Mouse (Mus musculus) olfactory bulb, adult 2 months (tissue): ENCODE data around the gene Slc45a1. TPM values are rescaled to one million over a fixed set of nuclear protein-coding genes. Genes with fewer than 3 reads are reported as not detected.
A peak's percentile ranks its signal among the peaks of the same experiment; 100 is the strongest.

ENCODE experiments used
- H3K27ac ChIP-seq: fragments of 200-500 bp; 2 replicates; pipeline ENCODE4 v1.5.1; 2012; ENCODE audit warnings: low read depth, low read length; ENCODE audit not compliant: insufficient read depth
- H3K4me1 ChIP-seq: fragments of 200-500 bp; 2 replicates; pipeline ENCODE4 v1.6.1; 2012; ENCODE audit warnings: low read length; ENCODE audit not compliant: control insufficient read depth, insufficient read depth
- H3K4me3 ChIP-seq: fragments of 200-500 bp; 2 replicates; pipeline ENCODE4 v1.5.1; 2012; ENCODE audit warnings: mild to moderate bottlenecking, low read depth, low read length, moderate library complexity; ENCODE audit not compliant: insufficient read depth
- CTCF ChIP-seq: fragments of 200-500 bp; IDR thresholded peaks from 2 replicates; pipeline ENCODE4 v1.5.1; 2012; ENCODE audit warnings: low read depth, mild to moderate bottlenecking, low read length, moderate library complexity; ENCODE audit not compliant: insufficient read depth
- POLR2A ChIP-seq: fragments of 200-500 bp; IDR thresholded peaks from 2 replicates; pipeline ENCODE4 v1.6.1; 2012; ENCODE audit warnings: mild to moderate bottlenecking, low read depth, low read length, moderate library complexity; ENCODE audit not compliant: insufficient read depth
- WGBS: fragments of 180-500 bp; shearing (Covaris S2); methylation state at CpG from one replicate; pipeline ENCODE4 v1.1.7; 2018; 5-methylcytosine and 5-hydroxymethylcytosine counted together
- polyA plus RNA-seq: library from polyadenylated mRNA; stranded (reverse); fragments of >200 nt; gene quantifications from 2 replicates; pipeline ENCODE4 v1.2.4, GENCODE M21; 2012; ENCODE audit warnings: low replicate concordance; ENCODE audit not compliant: missing spikeins, insufficient read depth, insufficient read length

Gene Slc45a1
- polyA plus RNA-seq, 1 experiment = not detected

DNA sequence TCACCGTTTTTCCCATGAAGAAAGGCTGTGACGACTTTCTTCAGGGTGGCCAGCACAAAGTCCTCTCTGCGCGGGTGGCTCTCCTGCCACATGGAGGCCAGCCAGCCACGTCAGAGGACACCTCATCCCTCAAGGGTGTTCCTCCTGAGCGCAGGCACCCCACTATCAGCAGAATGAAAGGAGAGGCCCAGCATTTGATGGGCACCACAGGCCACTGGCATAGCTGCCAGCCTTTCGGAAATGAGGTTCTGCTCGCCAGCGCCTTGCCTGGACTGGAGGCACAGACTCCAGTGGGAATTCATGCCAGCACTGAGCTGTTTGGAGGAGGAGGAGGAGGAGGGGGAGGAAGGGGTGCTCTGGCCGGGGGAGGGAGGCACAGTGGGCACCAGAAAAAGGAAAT, 16.4 kb downstream of the Slc45a1 start:
- TF ChIP-seq CTCF = no peak
- TF ChIP-seq POLR2A = no peak
- no peak overlapping the region for H3K4me3 ChIP-seq
- 75% methylated on average over 10 of the region's 10 CpGs for WGBS
- peaks cover 5% of the 10 kb centered on the region; the same call in 1 of the 2 replicates for H3K4me1 ChIP-seq
- H3K27ac ChIP-seq = no peak overlapping the region

DNA sequence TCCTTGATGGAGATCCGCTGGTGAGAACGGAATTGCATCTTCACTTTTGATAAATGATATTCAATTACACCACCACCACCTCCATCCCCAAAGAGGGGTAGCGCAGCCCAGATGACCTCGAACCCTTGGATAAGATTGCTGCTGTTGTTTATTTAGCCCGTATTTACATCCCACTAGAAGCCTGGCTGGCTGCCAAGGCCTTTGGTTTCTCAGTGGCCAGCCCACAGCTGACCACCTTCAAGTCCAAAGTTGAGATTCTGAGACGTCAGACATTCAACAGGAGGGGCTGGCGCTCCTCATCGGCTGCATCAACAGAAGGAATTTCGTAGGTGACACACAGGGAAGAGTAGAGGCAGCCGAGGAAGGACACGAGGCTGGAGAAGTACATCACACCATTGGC, 22.7 kb downstream of the Slc45a1 start:
- 76% methylated on average over 11 of the region's 11 CpGs for WGBS
- TF ChIP-seq POLR2A = no peak
- no peak for TF ChIP-seq CTCF
- Histone ChIP-seq H3K27ac (no peak overlapping the region), H3K4me1 (no peaks in the 10 kb centered on the region), H3K4me3 (no peak overlapping the region)

DNA sequence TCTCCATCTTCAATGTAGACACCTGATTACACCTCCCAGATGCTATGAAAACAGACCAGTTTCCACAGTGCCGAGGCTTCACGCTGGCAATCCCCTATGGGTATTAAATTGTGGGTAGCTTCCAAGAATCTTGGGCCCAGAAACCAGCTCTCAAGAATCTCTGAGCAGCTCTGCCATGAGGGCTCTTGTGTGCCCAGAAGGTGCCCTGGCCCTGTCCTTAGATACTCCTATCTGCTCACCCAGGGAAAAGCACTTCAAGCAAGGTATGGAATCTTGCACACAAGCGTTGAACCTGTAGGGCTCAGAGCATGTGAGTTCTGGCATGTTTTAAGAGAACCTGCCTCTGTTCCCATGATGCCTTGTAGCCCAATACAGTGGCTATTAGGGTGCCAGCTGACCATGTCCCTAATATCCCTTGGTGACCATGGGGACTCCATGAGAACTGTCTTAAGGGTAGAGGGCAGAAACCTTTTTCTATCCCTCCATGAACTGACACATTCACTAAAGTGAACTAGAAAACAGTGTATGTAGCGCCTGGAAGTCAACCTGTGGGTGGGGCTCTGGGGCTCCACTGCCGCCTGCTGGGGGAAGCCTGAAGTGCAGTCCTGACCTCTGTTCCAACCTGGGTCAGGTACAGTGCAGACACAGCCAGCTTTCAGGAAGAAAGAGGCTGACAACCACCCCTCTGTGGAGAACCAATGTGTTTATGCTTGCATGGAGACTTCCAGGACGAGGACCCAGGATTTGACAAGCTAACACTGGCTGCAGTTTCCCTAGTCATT, 25.8 kb downstream of the Slc45a1 start:
- Histone ChIP-seq H3K27ac (no peak overlapping the region), H3K4me1 (no peaks in the 10 kb centered on the region), H3K4me3 (no peak overlapping the region)
- TF ChIP-seq CTCF (peak; percentile 78), POLR2A (no peak)
- 42% methylated on average over 6 of the region's 6 CpGs for WGBS

DNA sequence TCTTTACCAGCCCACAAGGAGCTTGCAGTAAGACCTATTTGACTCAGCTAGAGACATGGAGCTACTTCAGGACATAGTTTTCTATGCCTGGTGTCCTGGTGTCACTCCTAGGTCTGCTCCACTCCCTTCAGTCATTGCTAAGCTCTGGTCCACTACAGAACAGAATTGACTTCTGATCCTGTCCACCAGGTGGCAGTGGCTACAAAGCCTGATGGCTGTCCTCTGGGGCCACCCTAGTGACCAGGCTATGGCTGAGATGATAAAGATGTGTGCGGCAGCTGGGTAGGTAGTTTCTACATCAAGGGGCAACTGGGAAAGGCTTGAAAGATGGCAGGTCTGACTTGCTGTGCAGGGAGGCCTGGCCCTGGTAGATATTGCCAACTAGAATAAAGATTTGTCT, 26.5 kb downstream of the Slc45a1 start:
- 0 out of 2 replicates have a peak, but pooled peaks cover 2% of the 10 kb centered on the region for H3K4me1 ChIP-seq
- H3K4me3 ChIP-seq = no peak overlapping the region
- TF ChIP-seq POLR2A = no peak
- TF ChIP-seq CTCF = 0 out of 2 replicates have a peak, but pooled peaks have one; percentile 16
- no peak overlapping the region for H3K27ac ChIP-seq
- WGBS = 35% methylated on average over 1 of the region's 1 CpGs

DNA sequence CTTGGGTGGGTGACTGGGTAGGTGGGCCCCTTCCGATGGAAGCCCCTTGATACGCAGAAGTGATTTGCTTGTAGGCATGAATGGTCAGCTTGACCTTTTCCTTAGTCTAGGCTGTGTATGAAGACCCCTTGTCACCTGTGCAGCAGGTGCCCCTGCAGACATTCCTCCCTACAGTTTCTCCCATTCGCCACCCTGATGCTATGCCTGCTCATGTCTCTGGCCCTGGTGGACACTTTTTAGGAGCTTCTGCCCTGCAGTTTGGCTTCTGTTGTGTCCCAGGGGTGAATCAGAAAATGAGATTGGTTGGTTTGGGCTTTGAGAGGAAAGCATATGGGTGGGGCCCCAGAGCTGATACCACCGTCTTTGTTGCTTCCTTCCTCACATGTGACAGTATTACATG, 27.0 kb downstream of the Slc45a1 start:
- Histone ChIP-seq H3K27ac (no peak overlapping the region), H3K4me3 (no peak overlapping the region), H3K4me1 (0 out of 2 replicates have a peak, but pooled peaks cover 2% of the 10 kb centered on the region)
- TF ChIP-seq POLR2A (no peak), CTCF (no peak)
- 74% methylated on average over 4 of the region's 4 CpGs for WGBS

DNA sequence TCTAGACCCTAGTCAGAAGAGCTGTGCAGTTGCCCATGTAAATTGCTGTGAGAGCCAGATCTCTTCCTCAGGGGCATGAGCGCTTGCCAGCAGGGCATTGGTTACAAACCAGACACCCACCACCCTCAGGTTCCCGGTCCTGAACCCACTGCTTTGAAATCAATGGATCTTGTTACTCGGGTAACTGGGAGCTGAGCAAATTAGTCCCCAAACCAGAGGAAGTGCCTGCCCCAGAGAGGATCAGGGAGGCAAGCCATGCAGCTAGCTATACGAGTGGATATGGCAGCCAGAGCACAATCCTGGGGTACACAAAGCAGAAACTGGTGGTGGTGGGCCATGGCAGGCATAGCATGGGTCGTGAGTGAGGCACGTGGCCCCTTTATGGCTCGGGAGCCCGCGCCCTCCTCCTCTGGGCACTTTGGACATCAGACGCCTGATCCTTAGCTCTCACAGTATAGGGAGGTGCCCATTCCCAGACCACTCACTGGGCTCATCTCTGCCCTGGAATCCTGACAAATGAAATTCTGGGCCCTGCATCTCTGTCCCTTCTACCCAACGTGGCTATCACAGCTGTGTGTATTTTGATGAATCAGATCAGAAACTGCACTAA, 27.7 kb downstream of the Slc45a1 start:
- WGBS = 54% methylated on average over 11 of the region's 11 CpGs
- Histone ChIP-seq H3K4me1 (0 out of 2 replicates have a peak, but pooled peaks cover 2% of the 10 kb centered on the region), H3K27ac (no peak overlapping the region), H3K4me3 (no peak overlapping the region)
- TF ChIP-seq POLR2A = no peak
- no peak for TF ChIP-seq CTCF

DNA sequence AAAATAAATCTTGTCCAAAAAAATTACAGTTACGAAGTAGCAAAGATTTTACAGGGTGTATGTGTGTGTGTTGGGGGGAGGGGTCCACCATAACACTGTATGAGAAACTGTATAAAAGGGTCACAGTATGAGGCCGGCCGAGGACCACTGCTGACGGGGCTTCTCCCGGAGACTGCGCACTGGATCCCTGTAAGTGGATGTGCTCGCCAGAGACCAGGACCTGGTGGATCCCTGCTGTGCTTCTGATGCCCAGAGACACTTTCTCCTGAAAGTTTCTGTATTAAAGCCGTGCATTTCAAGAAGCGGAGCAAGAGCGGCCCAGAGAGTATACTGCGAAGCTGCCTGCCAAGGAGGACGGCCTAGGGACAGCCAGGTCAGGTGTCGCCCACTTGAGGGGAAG, 29.3 kb downstream of the Slc45a1 start:
- H3K4me3 ChIP-seq = no peak overlapping the region
- 94% methylated on average over 13 of the region's 13 CpGs for WGBS
- H3K27ac ChIP-seq = no peak overlapping the region
- peaks cover 2% of the 10 kb centered on the region; the same call in 1 of the 2 replicates for H3K4me1 ChIP-seq
- TF ChIP-seq CTCF = no peak
- TF ChIP-seq POLR2A = no peak

DNA sequence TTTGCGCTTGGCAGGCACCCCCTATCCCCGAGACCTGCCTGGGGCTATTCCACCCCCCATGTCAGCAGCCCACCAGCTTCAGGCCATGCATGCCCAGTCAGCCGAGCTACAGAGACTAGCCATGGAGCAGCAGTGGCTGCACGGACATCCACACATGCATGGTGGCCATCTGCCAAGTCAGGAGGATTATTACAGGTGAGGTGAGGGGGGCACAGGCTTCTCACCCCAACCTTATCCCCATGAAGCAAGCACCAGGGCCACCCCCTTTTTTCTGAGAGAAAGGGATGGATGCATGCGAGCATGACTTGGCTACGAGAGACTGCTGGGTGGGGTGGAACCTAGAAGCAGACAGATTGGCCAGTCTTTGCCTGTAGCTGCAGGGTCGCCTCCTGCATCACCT, 33.0 kb downstream of the Slc45a1 start:
- 78% methylated on average over 7 of the region's 7 CpGs for WGBS
- no peak overlapping the region for H3K4me3 ChIP-seq
- no peak for TF ChIP-seq CTCF
- no peak for TF ChIP-seq POLR2A
- peaks cover 21% of the 10 kb centered on the region for H3K4me1 ChIP-seq
- no peak overlapping the region for H3K27ac ChIP-seq

DNA sequence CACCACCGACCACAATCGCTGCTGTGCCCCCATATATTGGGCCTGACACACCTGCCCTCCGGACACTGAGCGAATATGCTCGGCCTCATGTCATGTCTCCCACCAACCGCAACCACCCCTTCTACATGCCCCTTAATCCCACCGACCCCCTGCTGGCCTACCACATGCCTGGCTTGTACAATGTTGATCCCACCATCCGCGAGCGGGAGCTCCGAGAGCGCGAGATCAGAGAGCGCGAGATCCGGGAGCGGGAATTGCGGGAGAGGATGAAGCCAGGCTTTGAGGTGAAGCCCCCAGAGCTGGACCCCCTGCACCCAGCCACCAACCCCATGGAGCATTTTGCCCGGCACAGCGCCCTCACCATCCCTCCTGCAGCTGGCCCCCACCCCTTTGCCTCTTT, 35.1 kb downstream of the Slc45a1 start:
- no peak overlapping the region for H3K4me3 ChIP-seq
- TF ChIP-seq CTCF = no peak
- no peak for TF ChIP-seq POLR2A
- no peak overlapping the region for H3K27ac ChIP-seq
- 95% methylated on average over 20 of the region's 20 CpGs for WGBS
- peaks cover 27% of the 10 kb centered on the region for H3K4me1 ChIP-seq

DNA sequence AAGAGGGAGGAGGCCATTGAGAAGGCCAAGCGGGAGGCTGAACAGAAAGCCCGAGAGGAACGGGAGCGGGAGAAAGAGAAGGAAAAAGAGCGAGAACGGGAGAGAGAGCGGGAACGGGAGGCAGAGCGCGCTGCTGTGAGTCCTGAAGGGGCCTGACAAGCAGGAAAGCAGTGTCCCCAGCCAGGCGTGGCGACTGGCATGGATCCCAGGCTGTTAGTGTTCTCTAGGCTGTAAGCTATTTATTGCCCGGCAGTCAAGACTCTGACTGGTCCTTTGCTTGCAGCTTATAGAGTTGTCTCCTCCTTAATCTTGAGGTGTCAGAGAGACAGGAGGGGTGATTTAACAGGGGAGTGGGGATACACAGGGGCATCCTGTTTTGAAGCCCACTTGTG, 35.9 kb downstream of the Slc45a1 start:
- WGBS = 46% methylated on average over 13 of the region's 13 CpGs
- Histone ChIP-seq H3K27ac (no peak overlapping the region), H3K4me1 (peaks cover 27% of the 10 kb centered on the region), H3K4me3 (no peak overlapping the region)
- TF ChIP-seq CTCF (no peak), POLR2A (no peak)
